Mouse (Mus musculus) embryonic facial prominence, embryonic 15.5 days (tissue): Measurements from ENCODE around the gene Btbd11. TPM values are rescaled to one million over a fixed set of nuclear protein-coding genes. Genes with fewer than 3 reads are reported as not detected.
A peak's percentile ranks its signal among the peaks of the same experiment; 100 is the strongest.

ENCODE experiments used
- ATAC-seq: fragments of 200-750 bp; cut with Nextera tagmentation; 2 replicates; pipeline ENCODE4 v1.8.0; 2017; ENCODE audit warnings: low read depth, moderate TSS enrichment; ENCODE audit not compliant: insufficient number of reproducible peaks, low FRiP score, low TSS enrichment
- H3K27ac ChIP-seq: fragments of 300-500 bp; sonication (generic); replicated peaks from 2 replicates; pipeline ENCODE4 v1.5.1; 2015; ENCODE audit warnings: mild to moderate bottlenecking, inconsistent platforms
- H3K27me3 ChIP-seq: fragments of 300-500 bp; sonication (generic); 2 replicates; pipeline ENCODE4 v1.6.1; 2015; ENCODE audit warnings: inconsistent platforms
- H3K36me3 ChIP-seq: fragments of 300-500 bp; sonication (generic); 2 replicates; pipeline ENCODE4 v1.6.1; 2015; ENCODE audit warnings: mild to moderate bottlenecking, inconsistent platforms
- H3K4me1 ChIP-seq: fragments of 300-500 bp; sonication (generic); 2 replicates; pipeline ENCODE4 v1.6.1; 2015; ENCODE audit warnings: inconsistent platforms
- H3K4me2 ChIP-seq: fragments of 300-500 bp; sonication (generic); replicated peaks from 2 replicates; pipeline ENCODE4 v1.6.1; 2015; ENCODE audit warnings: mild to moderate bottlenecking, inconsistent platforms
- H3K4me3 ChIP-seq: fragments of 300-500 bp; sonication (generic); replicated peaks from 2 replicates; pipeline ENCODE4 v1.5.1; 2015; ENCODE audit warnings: mild to moderate bottlenecking, inconsistent platforms
- H3K9ac ChIP-seq: fragments of 300-500 bp; sonication (generic); 2 replicates; pipeline ENCODE4 v1.6.1; 2015; ENCODE audit warnings: inconsistent platforms
- H3K9me3 ChIP-seq: fragments of 300-500 bp; sonication (generic); replicated peaks from 2 replicates; pipeline ENCODE4 v1.6.1; 2016; ENCODE audit warnings: inconsistent platforms
- WGBS: fragments of 180-500 bp; shearing (Covaris S2); methylation state at CpG from one replicate; pipeline ENCODE4 v1.1.7; 2015; 5-methylcytosine and 5-hydroxymethylcytosine counted together
- polyA plus RNA-seq: library from polyadenylated mRNA; unstranded; fragments of >200 nt; fragmentation: Nextera tagmentation; extraction: Ambion mirVana; gene quantifications from 2 replicates; pipeline ENCODE4 v1.2.1, GENCODE M21; 2015

The Btbd11 gene
- polyA plus RNA-seq, 1 experiment from 2014 or later = 6.5 TPM

DNA sequence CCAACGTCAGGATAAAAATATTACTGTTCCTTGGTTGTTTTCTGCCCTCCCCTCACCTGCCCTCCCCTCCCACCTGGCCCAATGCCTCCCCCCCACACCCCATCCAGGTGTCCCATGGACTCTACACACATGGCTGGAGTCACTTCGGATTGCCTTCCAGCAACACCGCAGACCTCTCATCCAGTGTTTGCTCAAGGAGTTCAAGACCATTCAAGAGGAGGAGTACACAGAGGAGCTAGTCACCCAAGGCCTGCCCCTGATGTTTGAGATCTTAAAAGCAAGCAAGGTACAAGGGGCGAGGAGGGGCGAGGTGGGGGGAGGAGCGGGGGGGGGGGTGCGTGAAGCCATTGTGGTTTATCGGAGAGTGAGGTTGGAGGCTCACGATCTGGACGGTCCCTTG is 247.0 kb downstream of the Btbd11 start:
- H3K36me3 ChIP-seq = no peaks in the 10 kb centered on the region
- no peak overlapping the region for H3K27ac ChIP-seq
- no peaks in the 10 kb centered on the region for H3K9me3 ChIP-seq
- no peaks in the 10 kb centered on the region for H3K4me1 ChIP-seq
- H3K9ac ChIP-seq = no peak overlapping the region
- ATAC-seq = no peak
- H3K4me3 ChIP-seq = no peak overlapping the region
- no peak overlapping the region for H3K4me2 ChIP-seq
- 96% methylated on average over 10 of the region's 10 CpGs for WGBS
- no peaks in the 10 kb centered on the region for H3K27me3 ChIP-seq

DNA sequence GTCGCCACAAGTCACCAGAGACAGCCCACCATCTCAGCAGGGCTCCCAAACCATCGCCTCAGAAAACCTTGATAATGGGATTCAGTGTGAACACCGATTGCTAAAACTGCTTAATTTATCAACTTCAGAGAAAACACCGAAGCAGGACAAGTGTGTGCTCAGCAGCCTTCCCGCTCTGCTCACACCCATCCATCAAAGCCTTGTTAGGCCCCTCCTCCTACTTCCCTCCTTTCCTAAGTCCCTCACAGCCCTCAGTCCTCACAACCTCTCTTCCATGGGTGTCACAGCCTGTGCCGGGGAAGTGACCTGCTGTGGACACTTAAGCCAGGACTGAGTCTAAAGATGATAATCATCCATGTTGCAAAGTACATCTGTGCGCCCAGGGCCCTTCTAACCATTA is 251.0 kb downstream of the Btbd11 start:
- Histone ChIP-seq H3K4me1 (no peaks in the 10 kb centered on the region), H3K4me2 (no peak overlapping the region), H3K36me3 (no peaks in the 10 kb centered on the region), H3K9me3 (no peaks in the 10 kb centered on the region), H3K27me3 (no peaks in the 10 kb centered on the region), H3K27ac (no peak overlapping the region), H3K4me3 (no peak overlapping the region), H3K9ac (no peak overlapping the region)
- 67% methylated on average over 7 of the region's 7 CpGs for WGBS
- ATAC-seq = no peak

DNA sequence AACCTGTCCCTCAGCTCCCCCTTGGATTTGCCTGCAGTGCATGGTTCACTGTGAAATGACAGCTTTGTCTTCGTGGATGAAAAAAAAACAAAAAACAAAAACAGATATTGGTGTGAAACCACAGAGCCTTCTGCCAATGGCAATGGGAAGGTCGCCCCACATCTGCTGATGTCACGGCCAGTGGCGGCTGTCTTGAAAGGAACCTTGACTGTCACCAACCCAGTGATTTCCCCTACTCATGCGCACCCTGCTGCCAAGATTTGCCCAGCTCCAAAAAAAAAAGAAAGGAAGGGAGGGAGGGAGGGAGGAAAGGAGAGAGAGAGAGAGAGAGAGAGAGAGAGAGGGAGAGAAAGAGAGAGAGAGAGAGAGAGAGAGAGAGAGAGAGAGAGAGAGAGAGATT is 251.5 kb downstream of the Btbd11 start:
- H3K27ac ChIP-seq = no peak overlapping the region
- H3K9ac ChIP-seq = no peak overlapping the region
- no peaks in the 10 kb centered on the region for H3K4me1 ChIP-seq
- no peak overlapping the region for H3K4me3 ChIP-seq
- H3K36me3 ChIP-seq = no peaks in the 10 kb centered on the region
- no peak for ATAC-seq
- H3K27me3 ChIP-seq = no peaks in the 10 kb centered on the region
- no peaks in the 10 kb centered on the region for H3K9me3 ChIP-seq
- H3K4me2 ChIP-seq = no peak overlapping the region
- WGBS = 71% methylated on average over 5 of the region's 5 CpGs

DNA sequence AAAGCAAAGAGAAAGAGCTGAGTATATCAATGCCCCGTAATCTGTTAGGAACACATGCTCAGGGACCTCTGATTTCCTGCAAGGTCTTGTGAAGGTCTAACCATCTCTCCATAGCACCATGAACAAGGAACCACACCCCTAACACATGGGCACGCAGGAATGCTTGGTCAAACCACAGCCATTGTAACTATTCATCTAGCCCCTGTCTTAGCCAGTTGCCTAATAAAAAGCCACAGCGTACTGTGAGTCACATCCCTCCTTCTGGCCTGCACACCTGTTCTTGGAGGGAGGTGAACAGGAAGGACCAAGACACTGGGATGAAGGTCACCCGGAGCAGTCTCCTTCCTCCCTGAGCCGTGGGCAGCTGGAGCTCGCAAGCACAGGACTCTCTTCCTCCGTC is 253.0 kb downstream of the Btbd11 start:
- Histone ChIP-seq H3K9me3 (no peaks in the 10 kb centered on the region), H3K9ac (no peak overlapping the region), H3K4me1 (no peaks in the 10 kb centered on the region), H3K27ac (no peak overlapping the region), H3K27me3 (no peaks in the 10 kb centered on the region), H3K4me2 (no peak overlapping the region), H3K36me3 (no peaks in the 10 kb centered on the region), H3K4me3 (no peak overlapping the region)
- 80% methylated on average over 7 of the region's 7 CpGs for WGBS
- ATAC-seq = no peak

DNA sequence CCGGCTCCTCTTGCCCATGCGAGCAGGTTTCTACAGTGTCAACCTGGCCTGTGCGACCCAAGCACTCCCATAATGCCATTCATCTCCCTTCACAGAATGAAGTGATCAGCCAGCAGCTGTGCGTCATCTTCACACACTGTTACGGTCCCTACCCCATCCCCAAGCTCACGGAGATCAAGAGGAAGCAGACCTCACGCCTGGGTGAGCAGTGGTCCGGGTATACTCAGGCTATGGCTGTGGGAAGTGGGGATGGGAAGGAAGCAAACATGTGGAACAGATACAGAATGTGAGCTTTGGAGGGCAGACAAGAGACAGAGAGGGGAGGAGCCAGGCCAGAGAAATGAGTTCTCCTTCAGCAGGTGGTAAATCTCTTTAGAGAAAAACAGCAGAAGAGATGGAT is 253.8 kb downstream of the Btbd11 start:
- Histone ChIP-seq H3K4me3 (no peak overlapping the region), H3K4me1 (no peaks in the 10 kb centered on the region), H3K36me3 (no peaks in the 10 kb centered on the region), H3K4me2 (no peak overlapping the region), H3K9me3 (no peaks in the 10 kb centered on the region), H3K27me3 (no peaks in the 10 kb centered on the region), H3K27ac (no peak overlapping the region), H3K9ac (no peak overlapping the region)
- WGBS = 77% methylated on average over 8 of the region's 8 CpGs
- no peak for ATAC-seq

DNA sequence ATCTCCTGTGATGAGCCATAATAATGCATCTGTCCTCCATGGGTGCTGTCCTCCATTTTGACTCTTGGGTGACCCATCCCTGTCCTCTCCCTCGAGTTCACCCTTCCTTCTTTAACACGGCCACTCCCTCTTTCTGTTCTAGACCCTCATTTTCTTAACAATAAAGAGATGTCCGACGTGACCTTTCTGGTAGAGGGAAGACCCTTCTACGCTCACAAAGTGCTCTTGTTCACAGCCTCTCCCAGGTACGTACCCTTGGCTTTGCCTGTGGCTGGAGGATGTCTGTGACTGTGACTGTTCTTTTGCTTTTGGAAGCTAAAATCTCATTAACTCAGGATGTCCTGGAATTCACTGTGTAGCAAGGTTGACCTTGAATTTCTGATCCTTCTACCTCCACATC is 258.7 kb downstream of the Btbd11 start:
- no peaks in the 10 kb centered on the region for H3K27me3 ChIP-seq
- no peak for ATAC-seq
- H3K27ac ChIP-seq = no peak overlapping the region
- H3K9me3 ChIP-seq = no peaks in the 10 kb centered on the region
- no peaks in the 10 kb centered on the region for H3K4me1 ChIP-seq
- no peak overlapping the region for H3K4me2 ChIP-seq
- no peaks in the 10 kb centered on the region for H3K36me3 ChIP-seq
- WGBS = 81% methylated on average over 6 of the region's 6 CpGs
- H3K9ac ChIP-seq = no peak overlapping the region
- H3K4me3 ChIP-seq = no peak overlapping the region

DNA sequence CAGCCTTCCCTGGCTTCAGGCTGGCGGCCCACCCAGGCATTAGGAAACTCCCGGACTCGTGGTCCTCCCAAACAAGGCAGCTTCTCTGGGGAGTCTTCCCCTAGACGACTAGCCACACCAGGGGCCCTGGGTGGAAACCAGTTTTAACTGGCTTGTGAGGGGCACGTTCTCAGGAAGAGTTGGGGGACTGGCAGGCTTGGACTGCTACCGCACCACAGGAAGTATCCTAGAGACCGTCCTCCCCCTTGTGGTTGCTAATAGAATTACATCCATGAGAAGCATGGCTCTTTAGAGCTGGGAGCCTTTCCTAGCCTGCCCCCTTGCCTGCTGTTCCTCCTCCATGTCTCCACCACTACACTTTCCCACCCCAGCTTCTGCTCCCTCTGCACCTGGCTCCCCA is 265.1 kb downstream of the Btbd11 start:
- H3K4me1 ChIP-seq = peaks cover 3% of the 10 kb centered on the region; the same call in 1 of the 2 replicates
- peak overlapping the region; percentile 27; the same call in 1 of the 2 replicates for H3K4me2 ChIP-seq
- no peak overlapping the region for H3K9ac ChIP-seq
- no peak overlapping the region for H3K4me3 ChIP-seq
- WGBS = 26% methylated on average over 7 of the region's 7 CpGs
- ATAC-seq = no peak
- no peaks in the 10 kb centered on the region for H3K36me3 ChIP-seq
- H3K27me3 ChIP-seq = no peaks in the 10 kb centered on the region
- no peak overlapping the region for H3K27ac ChIP-seq
- no peaks in the 10 kb centered on the region for H3K9me3 ChIP-seq

DNA sequence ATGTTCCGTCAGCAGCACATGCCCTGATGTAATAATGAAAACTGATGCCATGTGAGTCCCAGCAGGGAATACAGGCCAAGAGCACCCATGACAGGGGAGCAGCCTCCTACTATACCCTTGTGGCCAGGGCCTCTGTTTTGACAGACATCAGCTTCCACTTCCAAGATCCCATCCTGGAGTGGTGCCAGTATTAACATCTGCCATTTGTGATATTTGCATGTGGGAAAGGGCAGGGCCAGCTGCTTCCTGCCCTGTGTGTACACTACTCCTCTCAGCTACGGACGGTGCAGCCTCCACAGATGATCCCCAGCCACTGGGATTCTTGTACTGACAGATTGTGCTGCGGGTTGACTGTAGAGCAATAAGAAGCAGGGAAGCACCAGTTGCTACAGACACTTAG is 269.3 kb downstream of the Btbd11 start:
- Histone ChIP-seq H3K9ac (no peak overlapping the region), H3K9me3 (no peaks in the 10 kb centered on the region), H3K4me3 (no peak overlapping the region), H3K27ac (no peak overlapping the region), H3K4me1 (peaks cover 3% of the 10 kb centered on the region; the same call in 1 of the 2 replicates), H3K27me3 (no peaks in the 10 kb centered on the region), H3K36me3 (no peaks in the 10 kb centered on the region; the same call in 1 of the 2 replicates), H3K4me2 (no peak overlapping the region)
- WGBS = 33% methylated on average over 4 of the region's 4 CpGs
- peak; percentile 49; the same call in 1 of the 2 replicates for ATAC-seq

DNA sequence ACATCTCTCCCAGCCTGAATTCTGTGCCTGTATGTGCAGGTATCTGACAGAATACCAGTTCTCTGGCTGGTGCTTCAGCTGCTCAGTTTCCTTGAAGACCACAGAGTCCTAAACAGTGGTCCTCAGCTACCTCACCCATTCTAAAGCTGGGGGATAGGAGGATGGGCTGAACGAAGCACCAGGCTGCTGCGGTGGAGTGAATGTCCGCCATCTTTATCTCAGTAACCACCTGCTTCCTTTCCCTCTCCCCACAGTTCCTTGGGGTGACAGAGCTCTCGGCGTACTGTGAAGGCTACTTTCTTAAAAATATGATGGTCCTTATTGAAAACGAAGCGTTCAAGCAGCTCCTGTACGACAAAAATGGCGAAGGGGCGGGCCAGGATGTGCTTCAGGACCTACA is 271.3 kb downstream of the Btbd11 start:
- H3K27ac ChIP-seq = no peak overlapping the region
- H3K4me3 ChIP-seq = no peak overlapping the region
- H3K27me3 ChIP-seq = no peaks in the 10 kb centered on the region
- H3K4me1 ChIP-seq = no peaks in the 10 kb centered on the region
- no peaks in the 10 kb centered on the region; the same call in 1 of the 2 replicates for H3K36me3 ChIP-seq
- H3K9ac ChIP-seq = no peak overlapping the region
- ATAC-seq = no peak
- no peaks in the 10 kb centered on the region for H3K9me3 ChIP-seq
- no peak overlapping the region for H3K4me2 ChIP-seq
- 95% methylated on average over 10 of the region's 10 CpGs for WGBS

DNA sequence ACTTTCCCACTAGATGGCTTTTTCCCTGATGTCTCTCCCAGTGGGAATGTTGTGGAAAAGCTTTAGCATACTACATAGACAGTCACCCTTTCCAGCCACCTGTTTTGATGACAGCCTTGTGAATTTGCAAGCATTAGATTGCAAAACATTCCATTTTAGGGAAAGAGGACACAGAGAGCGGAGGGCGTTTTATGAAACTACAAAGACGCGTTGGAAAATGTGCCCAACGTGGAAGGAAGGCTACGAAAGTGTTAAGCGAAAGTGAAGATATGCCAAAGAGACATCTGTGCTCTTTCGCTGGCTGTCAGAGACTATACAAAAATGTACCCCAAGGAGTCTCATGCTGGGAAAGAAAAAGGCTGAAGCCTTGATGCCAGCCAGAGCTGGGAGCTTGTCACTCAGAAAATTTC is 286.9 kb downstream of the Btbd11 start:
- no peak for ATAC-seq
- Histone ChIP-seq H3K27ac (no peak overlapping the region), H3K36me3 (no peaks in the 10 kb centered on the region), H3K4me1 (no peaks in the 10 kb centered on the region), H3K4me2 (no peak overlapping the region), H3K9ac (no peak overlapping the region), H3K27me3 (no peaks in the 10 kb centered on the region), H3K4me3 (no peak overlapping the region), H3K9me3 (no peaks in the 10 kb centered on the region)
- 79% methylated on average over 8 of the region's 8 CpGs for WGBS

DNA sequence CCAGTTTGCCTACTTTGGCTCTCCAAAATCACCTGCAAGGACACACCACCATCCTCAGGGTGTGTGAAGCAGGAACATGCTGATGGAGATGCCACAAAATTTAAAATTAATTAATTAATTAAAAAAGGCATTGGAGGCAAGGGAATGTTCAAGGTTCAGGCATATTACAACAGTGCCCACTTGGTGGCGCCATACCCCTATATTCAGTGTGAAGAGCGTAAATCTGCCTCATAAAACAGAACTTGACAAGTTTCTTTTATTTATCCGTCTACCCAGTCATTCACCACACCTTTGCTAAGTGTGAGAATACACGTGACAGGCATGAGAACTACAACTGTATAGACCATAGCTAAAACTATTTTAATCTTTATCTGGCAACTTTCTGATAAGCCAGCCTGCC is 292.0 kb downstream of the Btbd11 start:
- Histone ChIP-seq H3K9me3 (no peaks in the 10 kb centered on the region), H3K4me3 (no peak overlapping the region), H3K36me3 (no peaks in the 10 kb centered on the region), H3K4me1 (no peaks in the 10 kb centered on the region), H3K27me3 (no peaks in the 10 kb centered on the region), H3K9ac (no peak overlapping the region), H3K27ac (no peak overlapping the region), H3K4me2 (no peak overlapping the region)
- ATAC-seq = no peak
- WGBS = 17% methylated on average over 4 of the region's 4 CpGs

DNA sequence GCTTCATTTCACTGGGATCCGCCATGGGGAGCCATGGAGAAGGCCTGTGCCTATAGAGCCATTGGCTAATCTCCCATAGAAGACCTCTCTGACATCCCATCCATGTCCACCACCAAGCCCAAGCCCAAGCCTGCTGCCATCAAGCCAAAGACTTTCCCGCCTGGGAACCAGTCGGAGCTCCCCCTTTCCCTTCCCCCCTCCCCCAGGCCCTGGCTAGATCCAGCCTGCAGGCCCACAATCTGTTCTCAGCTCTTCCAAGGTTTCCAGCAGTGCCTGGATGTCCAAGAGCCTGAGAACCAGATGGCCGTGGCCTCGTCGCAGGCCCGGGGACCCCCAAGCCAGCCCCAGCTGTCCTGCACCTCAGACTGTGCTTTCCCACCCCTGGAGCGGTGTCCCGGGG is 295.8 kb downstream of the Btbd11 start:
- H3K27ac ChIP-seq = no peak overlapping the region
- H3K36me3 ChIP-seq = no peaks in the 10 kb centered on the region
- WGBS = 89% methylated on average over 9 of the region's 9 CpGs
- no peak overlapping the region for H3K4me3 ChIP-seq
- no peak overlapping the region for H3K9ac ChIP-seq
- H3K9me3 ChIP-seq = no peaks in the 10 kb centered on the region
- H3K27me3 ChIP-seq = no peaks in the 10 kb centered on the region
- no peak overlapping the region for H3K4me2 ChIP-seq
- ATAC-seq = no peak
- no peaks in the 10 kb centered on the region for H3K4me1 ChIP-seq
